ENCODE assay signal across 16 mouse cellular contexts in genomic region chr13:75843331-75843730, GRCm38 (mm10).
"Had no signal": no experiment of that assay in that cellular context is flagged by ENCODE, and none has a peak within 500 bp of the region (broad histone marks: within the 10 kb centered on the region; RNA-seq: fewer than 3 reads in every experiment).

No protein-coding gene starts in this region.

- H3K27me3 ChIP-seq: kidney, embryonic 15.5 days; limb, embryonic 15.5 days; midbrain, embryonic 13.5 days; neural tube, embryonic 15.5 days had no signal

- H3K9ac ChIP-seq: kidney, embryonic 15.5 days; limb, embryonic 15.5 days; midbrain, embryonic 13.5 days; neural tube, embryonic 15.5 days had no signal

- H3K9me3 ChIP-seq: kidney, embryonic 15.5 days; limb, embryonic 15.5 days; midbrain, embryonic 13.5 days; neural tube, embryonic 15.5 days had no signal

- H3K36me3 ChIP-seq: midbrain, embryonic 13.5 days had no signal

- H3K27ac ChIP-seq: kidney, embryonic 15.5 days; limb, embryonic 15.5 days; midbrain, embryonic 13.5 days; neural tube, embryonic 15.5 days had no signal

- DNase-seq: kidney, postnatal 25 days; layer of hippocampus, adult 9-11 months; layer of hippocampus, postnatal 36 days; lung, adult 18-20 months; lung, postnatal 4 days; right cerebral cortex, adult 18-20 months; right cerebral cortex, postnatal 25 days; spleen, adult 18-20 months; thymus, adult 18-20 months; thymus, postnatal 25 days had no signal

- ATAC-seq: hindbrain, embryonic 16.5 days; midbrain, embryonic 13.5 days had no signal

- H3K4me3 ChIP-seq: kidney, embryonic 15.5 days; limb, embryonic 15.5 days; midbrain, embryonic 13.5 days; myocyte; neural tube, embryonic 15.5 days had no signal

- H3K4me2 ChIP-seq: kidney, embryonic 15.5 days; limb, embryonic 15.5 days; midbrain, embryonic 13.5 days; neural tube, embryonic 15.5 days had no signal
